Mouse (Mus musculus): ENCODE measurements around the gene Gm10486.
"Not testable (repeated sequence)": the region's sequence is repeated elsewhere in the genome, so short reads cannot be mapped to it uniquely, and the experiment has no call there.

Gene Gm10486

GRCm38 (mm10) chrX:35067084-35067483, at the start of gene Gm10486:
Gm10486 (plus strand) TSS chrX:35067384.
- DNase-seq (ENCODE audit: low spot score): not testable (repeated sequence)

All from T-cell, adult 2 months (primary cell).